Mouse (Mus musculus) megakaryocyte, adult 5-6 weeks (primary cell): ENCODE data around the gene Mrm3. TPM values are rescaled to one million over a fixed set of nuclear protein-coding genes. Genes with fewer than 3 reads are reported as not detected.

Experiments used
- ATAC-seq: 2 replicates; pipeline ENCODE4 v1.8.0; 2016; ENCODE audit warnings: mild to moderate bottlenecking, inconsistent platforms; ENCODE audit not compliant: poor library complexity, severe bottlenecking
- total RNA-seq, 2 experiments: library from RNA; stranded (forward) in 1 of 2; stranded (reverse) in 1 of 2; fragments of 153-499, 151-499 nt in 1 of 2; fragments of 221-1000, 200-1000 nt in 1 of 2; gene quantifications; 2 replicates each; pipeline versions ENCODE4 v1.2.3 to v1.2.4; 2015 to 2017

Mrm3 gene
- total RNA-seq, 2 experiments from 2014 or later, result 5.9 to 7.5 TPM

- no peak for ATAC-seq
These were observed 3.7 kb downstream of the Mrm3 start for GRCm38 (mm10) chr11:76247239-76247638.

- ATAC-seq, result no peak
These were observed 8.5 kb downstream of the Mrm3 start for GRCm38 (mm10) chr11:76252036-76252435.

GRCm38 (mm10) chr11:76253145-76253917 is 9.8 kb downstream of the Mrm3 start:
- ATAC-seq, result peak; percentile 98

GRCm38 (mm10) chr11:76253918-76254264 is 10.4 kb downstream of the Mrm3 start:
- ATAC-seq, result no peak

GRCm38 (mm10) chr11:76255431-76256001 is 12.0 kb downstream of the Mrm3 start:
- ATAC-seq, result no peak

GRCm38 (mm10) chr11:76256129-76256528 is 12.6 kb downstream of the Mrm3 start:
- no peak for ATAC-seq

GRCm38 (mm10) chr11:76257386-76257785 is 13.9 kb downstream of the Mrm3 start:
- ATAC-seq, result no peak

GRCm38 (mm10) chr11:76258511-76258910 is 15.0 kb downstream of the Mrm3 start:
- no peak for ATAC-seq

GRCm38 (mm10) chr11:76260208-76261050 is 16.9 kb downstream of the Mrm3 start:
- ATAC-seq, result no peak

GRCm38 (mm10) chr11:76261224-76261623 is 17.7 kb downstream of the Mrm3 start:
- peak; percentile 98 for ATAC-seq

- ATAC-seq, result no peak
These were observed 19.3 kb downstream of the Mrm3 start for GRCm38 (mm10) chr11:76262611-76263351.

- ATAC-seq, result no peak
These were observed 24.0 kb downstream of the Mrm3 start for GRCm38 (mm10) chr11:76267550-76267949.

- peak; percentile 90 for ATAC-seq
These were observed 24.5 kb downstream of the Mrm3 start for GRCm38 (mm10) chr11:76268001-76268459.

- no peak for ATAC-seq
These were observed 25.1 kb downstream of the Mrm3 start for GRCm38 (mm10) chr11:76268521-76269065.

GRCm38 (mm10) chr11:76272440-76272839 is 28.9 kb downstream of the Mrm3 start:
- no peak for ATAC-seq

- ATAC-seq, result no peak
These were observed 35.7 kb downstream of the Mrm3 start for GRCm38 (mm10) chr11:76278960-76279852.

- no peak for ATAC-seq
These were observed 36.5 kb downstream of the Mrm3 start for GRCm38 (mm10) chr11:76279971-76280370.

- ATAC-seq, result no peak
These were observed 40.3 kb downstream of the Mrm3 start for GRCm38 (mm10) chr11:76283841-76284240.

GRCm38 (mm10) chr11:76285431-76286075 is 42.0 kb downstream of the Mrm3 start:
- ATAC-seq, result no peak
